Mouse (Mus musculus) forebrain, embryonic 14.5 days (tissue): Measurements from ENCODE around the gene Fam219a. TPM values are rescaled to one million over a fixed set of nuclear protein-coding genes. Genes with fewer than 3 reads are reported as not detected.

ENCODE experiments used
- ATAC-seq: fragments of 200-750 bp; cut with Nextera tagmentation; 2 replicates; pipeline ENCODE4 v1.8.0; 2017; ENCODE audit warnings: mild to moderate bottlenecking, moderate library complexity
- DNase-seq: peaks from one replicate; pipeline ENCODE4 v3.0.0-alpha.2; 2015; ENCODE audit warnings: low spot score
- H3K27ac ChIP-seq: fragments of 300-500 bp; sonication (generic); 2 replicates; pipeline ENCODE4 v1.5.1; 2014; ENCODE audit warnings: low read depth, mild to moderate bottlenecking, control low read depth, low read length, moderate library complexity
- H3K27me3 ChIP-seq: fragments of 300-500 bp; sonication (generic); replicated peaks from 2 replicates; pipeline ENCODE4 v1.6.1; 2014; ENCODE audit warnings: low read length, control low read depth, mixed read lengths; ENCODE audit not compliant: control insufficient read depth, insufficient read depth
- H3K36me3 ChIP-seq: fragments of 300-500 bp; sonication (generic); 2 replicates; pipeline ENCODE4 v1.6.1; 2014; ENCODE audit warnings: low read length, control low read depth; ENCODE audit not compliant: control insufficient read depth, insufficient read depth
- H3K4me1 ChIP-seq: fragments of 300-500 bp; sonication (generic); 2 replicates; pipeline ENCODE4 v1.6.1; 2014; ENCODE audit warnings: antibody characterized with exemption, low read length, control low read depth; ENCODE audit not compliant: control insufficient read depth, insufficient read depth
- H3K4me2 ChIP-seq: fragments of 300-500 bp; sonication (generic); 2 replicates; pipeline ENCODE4 v1.6.1; 2014; ENCODE audit warnings: mild to moderate bottlenecking, control low read depth, low read length
- H3K4me3 ChIP-seq: fragments of 300-500 bp; sonication (generic); 2 replicates; pipeline ENCODE4 v1.5.1; 2014; ENCODE audit warnings: low read depth, low read length, control low read depth
- H3K9ac ChIP-seq: fragments of 300-500 bp; sonication (generic); 2 replicates; pipeline ENCODE4 v1.6.1; 2014; ENCODE audit warnings: mild to moderate bottlenecking, low read length, control low read depth, moderate library complexity
- H3K9me3 ChIP-seq: fragments of 300-500 bp; sonication (generic); replicated peaks from 2 replicates; pipeline ENCODE4 v1.6.1; 2016; ENCODE audit warnings: low read length, control low read depth, mixed read lengths; ENCODE audit not compliant: control insufficient read depth
- WGBS: fragments of 180-500 bp; shearing (Covaris S2); extraction: QIAGEN DNeasy Blood & Tissue Kit; methylation state at CpG from one replicate; pipeline ENCODE4 v1.1.7; 2014; 5-methylcytosine and 5-hydroxymethylcytosine counted together
- polyA plus RNA-seq: library from polyadenylated mRNA; unstranded; fragments of >200 nt; fragmentation: Nextera tagmentation; extraction: Ambion mirVana; gene quantifications from 2 replicates; pipeline ENCODE4 v1.2.1, GENCODE M21; 2014

The Fam219a gene
- polyA plus RNA-seq, 1 experiment from 2014 or later = 10.4 TPM

DNA sequence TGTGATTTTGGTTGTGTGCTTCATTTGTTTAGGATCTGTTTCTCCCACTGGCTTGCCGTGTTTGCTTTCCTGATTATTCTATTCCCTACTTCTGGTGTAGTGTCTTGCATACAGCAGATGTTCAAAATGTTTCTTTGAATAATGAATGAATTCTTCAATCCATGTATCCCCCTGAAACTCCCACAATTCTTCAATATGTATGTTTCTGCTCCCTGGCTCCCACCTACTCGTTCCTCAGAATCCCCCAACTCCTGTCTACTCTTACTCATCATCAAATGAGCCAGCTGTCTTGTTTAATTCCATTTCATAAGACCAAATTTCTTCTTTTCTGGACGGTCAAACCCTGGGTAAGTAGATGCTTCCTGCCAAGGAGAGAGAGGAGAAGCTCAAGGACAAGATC, 12.2 kb downstream of the Fam219a start:
- 76% methylated on average over 3 of the region's 3 CpGs for WGBS
- no peak overlapping the region for H3K4me2 ChIP-seq
- no peaks in the 10 kb centered on the region; the same call in 1 of the 2 replicates for H3K4me1 ChIP-seq
- H3K4me3 ChIP-seq = no peak overlapping the region
- no peaks in the 10 kb centered on the region for H3K36me3 ChIP-seq
- no peaks in the 10 kb centered on the region for H3K27me3 ChIP-seq
- DNase-seq = no peak
- H3K9ac ChIP-seq = no peak overlapping the region
- H3K9me3 ChIP-seq = no peaks in the 10 kb centered on the region
- no peak for ATAC-seq
- no peak overlapping the region for H3K27ac ChIP-seq

DNA sequence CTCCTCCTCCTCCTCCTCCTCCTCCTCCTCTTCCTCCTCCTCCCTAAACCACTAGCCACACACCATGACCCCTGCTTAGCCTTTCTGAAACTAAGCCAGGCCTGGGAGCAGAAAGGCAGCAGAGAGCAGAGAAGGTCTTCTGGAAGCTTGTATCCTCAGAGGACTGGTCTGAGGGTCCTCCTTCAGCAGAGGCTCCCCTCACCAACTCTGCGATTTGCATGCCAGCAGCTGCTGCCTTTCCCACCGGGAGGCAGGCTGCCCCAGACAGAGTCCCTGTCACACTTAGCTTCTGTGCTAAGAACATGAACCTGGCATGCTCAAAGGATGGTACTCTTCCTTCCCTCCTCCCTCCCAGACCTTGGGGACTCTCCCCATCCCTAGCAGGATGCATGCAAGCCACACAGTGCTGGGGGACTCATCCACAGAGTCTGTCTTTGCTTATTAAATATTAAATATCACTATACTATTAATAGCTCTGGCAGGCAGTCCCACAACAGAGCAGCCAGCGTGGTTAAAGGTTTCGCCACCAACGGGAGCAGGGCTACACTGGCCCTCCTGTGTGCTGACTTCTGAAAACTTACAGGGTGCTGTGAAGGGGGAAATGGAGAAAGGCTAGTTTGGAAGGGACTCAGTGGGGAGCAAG, 12.9 kb downstream of the Fam219a start:
- Histone ChIP-seq H3K27me3 (no peaks in the 10 kb centered on the region), H3K4me2 (no peak overlapping the region), H3K9ac (no peak overlapping the region), H3K4me1 (no peaks in the 10 kb centered on the region; the same call in 1 of the 2 replicates), H3K27ac (no peak overlapping the region), H3K9me3 (no peaks in the 10 kb centered on the region), H3K36me3 (no peaks in the 10 kb centered on the region), H3K4me3 (no peak overlapping the region)
- WGBS = 69% methylated on average over 5 of the region's 5 CpGs
- ATAC-seq (no peak), DNase-seq (no peak)

DNA sequence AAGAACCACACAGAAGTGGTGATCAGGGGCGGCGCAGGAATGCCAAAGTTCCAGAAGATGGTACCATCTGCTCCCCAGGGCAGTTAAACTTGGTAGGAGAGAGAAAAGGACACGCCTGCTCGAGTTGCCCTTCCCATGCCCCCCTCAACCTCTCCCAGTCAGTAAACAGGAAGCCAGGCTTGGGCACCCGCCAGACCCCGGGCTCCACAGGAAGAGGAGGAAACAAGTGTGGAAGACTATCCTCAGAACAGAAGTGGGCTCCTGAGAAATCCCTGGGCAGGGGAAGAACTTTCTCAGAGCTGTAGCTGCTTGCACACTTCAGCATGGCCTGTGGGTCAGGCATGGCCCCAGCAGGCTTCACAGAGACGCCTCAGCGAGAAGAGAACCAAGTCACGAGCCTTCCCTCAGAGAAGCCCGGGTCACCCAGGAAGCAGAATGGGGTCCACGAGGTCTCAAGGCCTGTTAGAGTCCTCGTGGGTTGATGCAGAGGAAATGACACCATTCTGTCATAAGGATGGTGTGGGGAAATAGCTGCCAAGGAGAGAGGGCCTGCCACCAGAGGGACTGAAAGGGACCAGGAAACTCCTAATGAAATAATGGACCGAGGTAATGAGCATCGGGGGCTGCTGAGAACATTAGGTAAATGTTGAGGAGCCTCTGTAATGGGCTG, 14.2 kb downstream of the Fam219a start:
- no peak for ATAC-seq
- no peak for DNase-seq
- Histone ChIP-seq H3K4me1 (no peaks in the 10 kb centered on the region; the same call in 1 of the 2 replicates), H3K4me2 (no peak overlapping the region), H3K27me3 (no peaks in the 10 kb centered on the region), H3K9ac (no peak overlapping the region), H3K4me3 (no peak overlapping the region), H3K27ac (no peak overlapping the region; the same call in 1 of the 2 replicates), H3K9me3 (no peaks in the 10 kb centered on the region), H3K36me3 (no peaks in the 10 kb centered on the region)
- 79% methylated on average over 14 of the region's 14 CpGs for WGBS

DNA sequence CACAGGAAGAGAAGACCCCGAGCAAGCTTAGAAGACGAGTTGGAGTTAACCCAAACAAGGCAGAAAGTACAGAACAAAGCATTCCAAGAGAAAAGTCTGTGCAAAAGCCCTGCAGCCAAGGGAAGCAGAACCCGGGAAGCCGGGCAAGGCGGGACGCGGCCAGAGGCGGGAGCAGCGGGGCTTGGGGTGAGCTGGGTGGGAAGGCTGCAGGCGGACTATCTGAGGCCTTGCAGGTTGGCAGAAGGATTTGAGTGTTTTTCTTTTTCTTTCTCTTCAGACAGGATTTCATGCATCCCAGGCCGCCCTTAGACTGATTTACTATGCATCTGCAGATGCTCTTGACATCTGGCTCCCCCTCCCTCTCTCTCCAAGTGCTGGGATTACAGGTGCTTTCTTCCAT, 16.2 kb downstream of the Fam219a start:
- DNase-seq (no peak), ATAC-seq (no peak)
- H3K9me3 ChIP-seq = no peaks in the 10 kb centered on the region
- WGBS = 76% methylated on average over 11 of the region's 11 CpGs
- H3K27ac ChIP-seq = no peak overlapping the region
- no peak overlapping the region for H3K9ac ChIP-seq
- H3K4me3 ChIP-seq = no peak overlapping the region
- no peaks in the 10 kb centered on the region for H3K36me3 ChIP-seq
- no peaks in the 10 kb centered on the region; the same call in 1 of the 2 replicates for H3K4me1 ChIP-seq
- H3K4me2 ChIP-seq = no peak overlapping the region
- H3K27me3 ChIP-seq = no peaks in the 10 kb centered on the region

DNA sequence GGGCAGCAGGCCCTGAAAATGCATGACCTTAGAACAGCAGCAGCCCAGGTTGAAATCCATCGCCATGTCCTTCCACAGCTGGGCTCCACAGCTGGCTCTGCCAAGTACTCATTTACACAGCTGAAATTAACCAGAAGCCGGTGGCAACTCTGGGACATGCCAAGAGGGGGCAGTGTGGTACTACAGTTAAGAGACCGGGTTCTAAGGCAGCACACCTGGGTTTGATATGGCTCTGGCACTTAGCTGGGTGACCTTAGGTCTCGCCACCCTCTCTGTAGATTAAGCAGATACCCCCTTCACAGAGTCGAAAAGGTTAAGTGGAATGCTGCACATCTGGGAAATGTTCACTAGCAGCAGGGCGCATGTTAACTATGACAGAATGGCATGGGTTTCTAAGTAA, 16.8 kb downstream of the Fam219a start:
- Histone ChIP-seq H3K27ac (no peak overlapping the region), H3K36me3 (no peaks in the 10 kb centered on the region), H3K9ac (no peak overlapping the region), H3K4me3 (no peak overlapping the region), H3K4me2 (no peak overlapping the region), H3K4me1 (no peaks in the 10 kb centered on the region; the same call in 1 of the 2 replicates), H3K27me3 (no peaks in the 10 kb centered on the region), H3K9me3 (no peaks in the 10 kb centered on the region)
- DNase-seq = peak; percentile 77
- peak; percentile 56 for ATAC-seq
- 37% methylated on average over 6 of the region's 6 CpGs for WGBS

DNA sequence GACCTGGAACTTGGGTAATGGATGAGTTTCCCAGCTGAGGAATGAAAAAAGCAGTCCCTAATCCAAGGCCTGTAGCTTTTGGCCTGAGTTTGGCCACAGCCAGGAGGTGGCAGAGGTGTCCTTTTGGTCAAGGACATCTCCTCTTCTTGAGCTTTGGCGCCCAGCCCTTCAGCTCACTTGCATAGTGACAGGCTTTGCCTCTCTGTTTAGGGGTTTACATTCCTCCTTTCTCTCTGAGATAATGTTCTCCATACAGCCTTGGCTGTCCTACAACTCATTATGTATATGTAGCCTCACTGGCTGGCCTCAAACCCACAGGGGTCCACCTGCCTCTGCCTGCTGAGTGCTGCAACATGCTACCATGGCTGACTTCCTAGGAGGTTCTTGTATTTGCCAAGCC, 22.3 kb downstream of the Fam219a start:
- Histone ChIP-seq H3K27me3 (no peaks in the 10 kb centered on the region), H3K4me2 (no peak overlapping the region), H3K4me1 (peaks cover 7% of the 10 kb centered on the region), H3K36me3 (no peaks in the 10 kb centered on the region), H3K4me3 (no peak overlapping the region), H3K27ac (no peak overlapping the region), H3K9me3 (no peaks in the 10 kb centered on the region), H3K9ac (no peak overlapping the region)
- DNase-seq (no peak), ATAC-seq (no peak)
- WGBS = 83% methylated on average over 1 of the region's 1 CpGs

DNA sequence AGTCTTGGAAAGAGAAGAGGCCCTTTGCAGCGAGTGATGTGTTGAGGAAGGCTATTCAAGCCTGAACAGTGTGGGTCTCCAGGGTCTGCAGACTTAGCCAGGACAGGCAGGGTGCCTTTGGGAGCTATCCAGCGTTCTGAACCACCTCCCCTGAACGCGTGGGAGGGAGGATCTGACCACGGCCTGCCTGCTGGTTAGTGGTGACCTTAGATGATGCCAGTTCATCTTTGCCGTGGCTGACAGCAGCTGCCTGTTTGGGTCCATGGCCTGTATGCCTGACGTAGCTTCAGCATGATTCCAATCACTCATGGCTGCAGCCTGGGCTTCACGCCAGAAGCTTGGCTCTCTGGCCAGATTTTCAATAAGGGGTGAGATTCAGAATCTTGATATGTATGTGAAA, 23.4 kb downstream of the Fam219a start:
- ATAC-seq (no peak), DNase-seq (peak; percentile 55)
- no peaks in the 10 kb centered on the region for H3K27me3 ChIP-seq
- no peak overlapping the region for H3K4me2 ChIP-seq
- H3K27ac ChIP-seq = 0 out of 2 replicates have a peak overlapping the region, but pooled peaks have one; percentile 21
- WGBS = 16% methylated on average over 8 of the region's 8 CpGs
- H3K9ac ChIP-seq = 0 out of 2 replicates have a peak overlapping the region, but pooled peaks have one; percentile 13
- no peak overlapping the region for H3K4me3 ChIP-seq
- no peaks in the 10 kb centered on the region for H3K36me3 ChIP-seq
- no peaks in the 10 kb centered on the region for H3K9me3 ChIP-seq
- peaks cover 7% of the 10 kb centered on the region for H3K4me1 ChIP-seq

DNA sequence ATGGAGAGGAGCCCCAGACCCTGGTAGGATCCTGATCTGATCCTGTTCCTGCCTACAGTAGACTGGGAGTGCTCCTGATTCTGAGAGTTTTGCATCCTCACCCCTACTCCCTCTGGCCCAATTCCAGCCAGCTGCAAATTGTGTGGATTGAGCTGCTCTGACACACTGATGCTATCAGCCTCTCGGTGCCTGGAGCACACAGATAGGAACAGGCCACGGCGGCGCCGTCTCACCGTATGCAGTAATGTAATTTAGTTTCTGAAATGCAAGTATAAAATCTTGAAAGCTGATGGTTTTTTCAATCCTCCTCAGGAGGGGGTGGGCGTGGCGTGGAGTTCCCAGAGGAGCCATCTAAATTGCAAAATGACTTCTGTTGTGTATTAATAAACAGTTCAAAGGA, 27.2 kb downstream of the Fam219a start:
- H3K4me3 ChIP-seq = no peak overlapping the region
- no peak overlapping the region for H3K27ac ChIP-seq
- WGBS = 89% methylated on average over 8 of the region's 8 CpGs
- H3K36me3 ChIP-seq = no peaks in the 10 kb centered on the region
- H3K4me1 ChIP-seq = peaks cover 7% of the 10 kb centered on the region
- no peaks in the 10 kb centered on the region for H3K9me3 ChIP-seq
- no peaks in the 10 kb centered on the region for H3K27me3 ChIP-seq
- no peak overlapping the region for H3K9ac ChIP-seq
- H3K4me2 ChIP-seq = no peak overlapping the region
- ATAC-seq (no peak), DNase-seq (no peak)

DNA sequence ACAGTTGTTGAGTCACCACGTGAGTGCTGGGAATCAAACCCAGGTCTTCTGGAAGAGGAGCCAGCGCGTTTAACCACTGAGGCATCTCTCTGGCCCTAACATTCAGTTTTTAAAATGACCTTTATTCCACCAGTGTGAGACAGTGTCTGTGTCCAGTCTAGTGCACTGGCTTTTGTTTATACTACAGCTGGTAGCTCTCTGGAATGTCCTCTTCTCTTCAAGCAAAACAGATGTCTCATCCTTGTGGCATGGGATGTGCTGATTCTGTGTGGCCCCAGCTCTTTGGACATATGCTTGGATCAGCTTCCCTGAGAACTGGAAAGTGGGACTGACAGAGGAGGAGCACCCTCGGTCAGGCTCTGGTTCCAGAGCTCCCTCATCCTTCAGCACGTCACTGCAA, 34.5 kb downstream of the Fam219a start:
- H3K4me3 ChIP-seq = no peak overlapping the region
- no peak overlapping the region for H3K4me2 ChIP-seq
- no peak for DNase-seq
- no peaks in the 10 kb centered on the region for H3K4me1 ChIP-seq
- WGBS = 82% methylated on average over 5 of the region's 5 CpGs
- no peak for ATAC-seq
- H3K9me3 ChIP-seq = no peaks in the 10 kb centered on the region
- no peak overlapping the region for H3K27ac ChIP-seq
- no peaks in the 10 kb centered on the region for H3K27me3 ChIP-seq
- no peaks in the 10 kb centered on the region for H3K36me3 ChIP-seq
- no peak overlapping the region for H3K9ac ChIP-seq
